Mouse (Mus musculus): Measurements from ENCODE around the gene Olfr449.

The Olfr449 gene

DNA sequence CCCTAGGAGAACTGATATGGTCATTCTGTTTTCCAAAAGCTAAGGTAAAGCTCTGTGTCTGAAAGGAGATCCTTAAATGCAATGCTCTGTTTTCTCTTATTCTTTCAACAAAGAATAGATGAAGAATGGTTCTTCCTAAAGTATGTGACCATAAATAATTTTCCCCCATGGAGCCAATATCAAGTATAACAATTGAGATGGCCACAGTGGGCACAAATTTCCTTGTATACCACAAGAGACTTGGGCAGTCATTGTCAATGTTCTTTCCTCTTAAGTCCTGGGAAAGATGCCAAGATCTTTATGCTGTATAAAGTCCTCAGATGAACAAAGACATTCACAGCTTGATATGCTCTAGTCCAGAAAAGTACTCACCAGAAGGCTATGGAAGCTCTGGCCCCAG is at the start of gene Olfr449:
Gene Olfr449, plus strand, starts transcription at position 301 of the 400 bp plus-strand sequence.
- DNase-seq: no peak

- DNase-seq: no peak
Observed at GRCm38 (mm10) chr6:42784793-42785192, 49.4 kb upstream of the Olfr449 start, which contains the start of gene Olfr452. Olfr452 (plus strand) TSS chr6:42785093.

- DNase-seq: no peak
Observed at GRCm38 (mm10) chr6:42790247-42790948, 43.8 kb upstream of the Olfr449 start.

GRCm38 (mm10) chr6:42790949-42791556 is 43.1 kb upstream of the Olfr449 start:
- no peak for DNase-seq

DNA sequence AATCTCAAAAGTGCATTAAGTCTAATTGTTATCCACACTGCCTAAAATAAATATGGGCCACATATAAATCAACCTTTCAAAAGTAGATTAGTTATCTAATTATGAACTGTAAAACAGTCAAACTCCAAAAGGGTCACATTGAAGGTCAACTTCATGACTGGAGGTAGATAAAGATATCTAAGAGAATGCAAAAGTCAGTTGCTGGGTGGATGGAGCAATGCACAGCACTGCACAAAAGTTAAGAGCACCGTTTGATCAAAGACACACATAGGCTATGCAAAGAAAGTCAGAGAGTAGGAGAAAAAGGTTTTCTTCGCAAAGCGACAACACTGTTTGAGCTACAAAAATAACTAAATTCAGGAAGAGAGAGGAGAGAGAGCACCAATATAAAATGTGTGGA is 39.2 kb upstream of the Olfr449 start:
- no peak for DNase-seq

GRCm38 (mm10) chr6:42811639-42812038 is 22.5 kb upstream of the Olfr449 start, which contains the start of gene Olfr450:
Olfr450 (plus strand) TSS chr6:42811939.
- no peak for DNase-seq

DNA sequence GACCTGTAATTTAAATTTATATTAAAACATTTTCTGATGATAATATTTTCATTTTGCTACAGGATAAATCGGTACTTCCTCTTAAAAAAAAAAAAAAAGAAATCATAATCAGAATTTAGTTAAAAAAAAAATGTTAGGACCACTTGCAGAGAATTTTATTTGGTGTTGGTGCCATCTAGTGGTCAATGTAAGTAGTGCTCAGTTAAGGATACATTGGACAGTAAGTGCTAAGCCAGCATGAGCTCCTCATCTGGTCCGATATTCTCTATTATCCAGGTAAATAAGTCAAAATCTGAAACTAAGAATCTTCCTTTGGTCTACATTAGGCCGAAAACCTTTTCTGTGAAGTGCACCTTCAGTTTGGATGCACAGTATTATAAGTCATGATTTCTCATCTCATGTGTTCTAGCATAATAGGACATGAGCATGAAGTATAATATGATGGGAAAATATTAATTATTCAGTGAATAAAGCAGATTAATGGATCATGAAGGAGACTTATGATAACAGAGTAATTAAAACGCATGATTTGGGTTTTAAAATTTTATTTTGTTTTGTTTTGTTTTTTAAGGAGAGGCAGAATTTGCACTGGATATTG is 26.1 kb downstream of the Olfr449 start:
- DNase-seq: peak; percentile 61

DNA sequence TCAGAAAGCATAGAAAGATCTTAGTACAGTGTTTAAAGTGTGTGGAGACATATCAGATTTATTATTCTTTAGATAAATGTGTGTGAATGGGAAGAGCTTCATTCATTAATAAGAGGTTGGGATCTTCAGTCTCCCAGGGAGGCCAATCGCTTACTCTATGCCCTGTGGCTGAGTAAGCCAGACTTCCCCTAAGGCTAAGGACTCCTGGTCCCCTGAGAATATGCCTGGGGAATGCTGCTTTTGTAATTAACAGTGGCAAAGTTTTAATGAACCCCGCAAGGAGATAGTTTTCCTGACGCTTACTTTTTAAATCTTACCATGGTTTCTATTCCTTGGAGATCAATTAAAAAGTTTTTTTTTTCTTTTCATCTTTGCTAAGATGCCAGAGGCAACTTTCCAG is 35.5 kb downstream of the Olfr449 start:
- no peak for DNase-seq

DNA sequence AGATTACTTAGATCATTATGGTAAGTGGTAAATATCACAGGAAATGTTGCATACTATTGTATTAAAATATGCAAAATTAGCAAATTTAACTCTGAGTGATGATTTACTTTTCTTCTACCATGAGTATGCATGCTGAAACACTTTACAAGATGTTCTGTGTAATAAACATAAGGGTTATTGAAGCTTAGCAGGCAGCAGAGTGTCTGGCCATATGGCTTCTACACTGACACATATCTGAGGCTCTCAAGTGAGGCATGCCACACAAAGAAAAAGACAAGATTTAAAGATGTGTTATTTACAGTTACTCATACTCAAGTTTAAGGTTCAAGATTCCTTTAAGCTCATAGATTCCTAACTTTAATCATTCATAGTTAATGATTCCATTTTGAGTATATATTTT is 42.1 kb downstream of the Olfr449 start:
- DNase-seq: no peak

Data from kidney, postnatal 14 days (tissue).